Mouse (Mus musculus): ENCODE measurements around the gene Agr2. TPM values are rescaled to one million over a fixed set of nuclear protein-coding genes. Genes with fewer than 3 reads are reported as not detected.

Gene Agr2
- polyA plus RNA-seq, 1 experiment from 2014 or later, result not detected

DNA sequence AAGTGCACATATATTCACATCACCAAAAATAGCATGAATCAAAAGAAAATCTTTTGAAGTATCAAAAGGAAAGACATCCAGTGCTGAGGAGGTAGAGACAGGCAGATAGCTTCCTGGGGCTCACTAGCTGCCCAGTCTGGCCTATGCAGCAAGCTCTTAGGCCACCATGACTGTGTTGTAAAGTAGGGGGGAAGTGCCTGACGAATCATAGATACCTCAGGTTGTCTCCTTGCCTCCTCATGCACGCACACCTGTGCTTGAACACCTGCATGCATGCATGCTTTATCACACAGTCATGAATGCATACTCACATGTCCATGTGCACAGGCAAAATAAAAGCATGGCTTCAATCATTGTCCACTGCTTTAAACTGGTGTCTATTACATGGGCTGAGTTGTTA, 52.0 kb downstream of the Agr2 start:
- WGBS (ENCODE audit: insufficient replicate concordance), result 80% methylated on average over 2 of the region's 2 CpGs
- H3K4me3 ChIP-seq (ENCODE audit: low read depth, low read length), result no peak overlapping the region
- peaks cover 5% of the 10 kb centered on the region for H3K4me1 ChIP-seq (ENCODE audit: insufficient read depth)
- 0 out of 2 replicates have a peak, but pooled peaks cover 3% of the 10 kb centered on the region for H3K27me3 ChIP-seq (ENCODE audit: insufficient read depth, low read length)
- TF ChIP-seq EP300 (IDR thresholded peaks at IDR 0.05; ENCODE audit: low read depth) (no peak), CTCF (IDR thresholded peaks at IDR 0.05; ENCODE audit: low read depth) (no peak)
- no peak overlapping the region for H3K4me2 ChIP-seq (ENCODE audit: low read depth, low read length)
- H3K27ac ChIP-seq (ENCODE audit: low read depth), result no peak overlapping the region
- no peak overlapping the region for H3K9ac ChIP-seq (replicated peaks)
- DNase-seq (no peak), ATAC-seq (no peak)
- no peaks in the 10 kb centered on the region for H3K36me3 ChIP-seq (replicated peaks; ENCODE audit: insufficient read depth, low read length)
- no peaks in the 10 kb centered on the region for H3K9me3 ChIP-seq (ENCODE audit: low read length)

- no peak for ATAC-seq
- Histone ChIP-seq H3K4me3 (ENCODE audit: low read depth, low read length) (no peak overlapping the region), H3K4me1 (ENCODE audit: insufficient read depth) (peaks cover 5% of the 10 kb centered on the region; the same call in 1 of the 2 replicates), H3K9ac (replicated peaks) (no peak overlapping the region), H3K36me3 (replicated peaks; ENCODE audit: insufficient read depth, low read length) (no peaks in the 10 kb centered on the region), H3K4me2 (ENCODE audit: low read depth, low read length) (no peak overlapping the region), H3K27me3 (ENCODE audit: insufficient read depth, low read length) (0 out of 2 replicates have a peak, but pooled peaks cover 3% of the 10 kb centered on the region), H3K9me3 (ENCODE audit: low read length) (no peaks in the 10 kb centered on the region), H3K27ac (ENCODE audit: low read depth) (no peak overlapping the region; the same call in 1 of the 2 replicates)
- 13% methylated on average over 5 of the region's 5 CpGs for WGBS (ENCODE audit: insufficient replicate concordance)
- TF ChIP-seq CTCF (IDR thresholded peaks at IDR 0.05; ENCODE audit: low read depth) (no peak), EP300 (IDR thresholded peaks at IDR 0.05; ENCODE audit: low read depth) (0 out of 2 replicates have a peak, but pooled peaks have one; percentile 19)
- DNase-seq, result no peak
Observed at GRCm38 (mm10) chr12:36046196-36046595, 53.5 kb downstream of the Agr2 start.

DNA sequence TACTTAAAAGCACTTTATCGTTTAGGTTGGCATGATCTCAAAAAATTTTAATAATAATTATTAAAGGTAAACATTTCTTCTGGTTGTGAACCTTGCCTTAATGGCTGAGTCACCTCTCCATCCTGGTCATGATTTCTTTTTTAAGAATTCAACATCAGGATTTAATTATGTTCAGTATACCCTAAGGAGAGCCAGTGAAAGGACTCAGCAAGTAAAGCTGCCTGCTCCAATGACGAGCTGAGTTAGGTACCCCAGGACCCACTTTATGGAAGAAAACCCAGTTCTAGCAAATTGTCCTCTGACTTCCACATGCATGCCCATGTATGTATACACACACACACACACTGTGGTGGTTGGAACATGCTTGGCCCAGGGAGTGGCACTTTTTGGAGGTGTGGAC, 54.9 kb downstream of the Agr2 start:
- Histone ChIP-seq H3K4me3 (ENCODE audit: low read depth, low read length) (no peak overlapping the region), H3K9me3 (ENCODE audit: low read length) (no peaks in the 10 kb centered on the region), H3K4me2 (ENCODE audit: low read depth, low read length) (no peak overlapping the region), H3K4me1 (ENCODE audit: insufficient read depth) (no peaks in the 10 kb centered on the region), H3K27me3 (ENCODE audit: insufficient read depth, low read length) (0 out of 2 replicates have a peak, but pooled peaks cover 3% of the 10 kb centered on the region), H3K27ac (ENCODE audit: low read depth) (no peak overlapping the region), H3K36me3 (replicated peaks; ENCODE audit: insufficient read depth, low read length) (no peaks in the 10 kb centered on the region), H3K9ac (replicated peaks) (no peak overlapping the region)
- WGBS (ENCODE audit: insufficient replicate concordance), result 85% methylated on average over 2 of the region's 2 CpGs
- ATAC-seq, result no peak
- TF ChIP-seq EP300 (IDR thresholded peaks at IDR 0.05; ENCODE audit: low read depth), result no peak
- TF ChIP-seq CTCF (IDR thresholded peaks at IDR 0.05; ENCODE audit: low read depth), result no peak
- DNase-seq, result no peak

- Histone ChIP-seq H3K36me3 (replicated peaks; ENCODE audit: insufficient read depth, low read length) (no peaks in the 10 kb centered on the region), H3K4me2 (ENCODE audit: low read depth, low read length) (no peak overlapping the region), H3K27me3 (ENCODE audit: insufficient read depth, low read length) (no peaks in the 10 kb centered on the region), H3K9me3 (ENCODE audit: low read length) (no peaks in the 10 kb centered on the region), H3K4me1 (ENCODE audit: insufficient read depth) (no peaks in the 10 kb centered on the region), H3K27ac (ENCODE audit: low read depth) (no peak overlapping the region), H3K9ac (replicated peaks) (no peak overlapping the region), H3K4me3 (ENCODE audit: low read depth, low read length) (no peak overlapping the region)
- DNase-seq (no peak), ATAC-seq (no peak)
- WGBS (ENCODE audit: insufficient replicate concordance), result 76% methylated on average over 1 of the region's 1 CpGs
- TF ChIP-seq CTCF (IDR thresholded peaks at IDR 0.05; ENCODE audit: low read depth) (no peak), EP300 (IDR thresholded peaks at IDR 0.05; ENCODE audit: low read depth) (no peak)
Observed at GRCm38 (mm10) chr12:36050276-36050675, 57.6 kb downstream of the Agr2 start.

Other genes with a start within 250 kb of the Agr2 start
- gene Agr3, start 67.3 kb upstream of the Agr2 start, polyA plus RNA-seq (2015; fragmentation: Nextera tagmentation; extraction: Ambion mirVana), result not detected in 2 replicates
- gene Tspan13, start 49.6 kb downstream of the Agr2 start, polyA plus RNA-seq (2015; fragmentation: Nextera tagmentation; extraction: Ambion mirVana), result 18.3 and 19.7 TPM in 2 replicates
- gene Ankmy2, start 164.2 kb downstream of the Agr2 start, polyA plus RNA-seq (2015; fragmentation: Nextera tagmentation; extraction: Ambion mirVana), result 5.9 and 6.4 TPM in 2 replicates
- 27.9 and 29.6 TPM in 2 replicates for gene Bzw2, start 165.2 kb downstream of the Agr2 start, polyA plus RNA-seq (2015; fragmentation: Nextera tagmentation; extraction: Ambion mirVana)